ENCODE assay signal across 17 mouse cellular contexts in genomic region chr12:3761591-3762295, GRCm38 (mm10). TPM values are rescaled to one million over a fixed set of nuclear protein-coding genes. Genes with fewer than 3 reads are reported as not detected.
DNase-seq lines count a peak whose midpoint lies in the region; ATAC-seq and TF ChIP-seq lines count a peak whose summit lies in the region.
"Had no signal": no experiment of that assay in that cellular context is flagged by ENCODE, and none has a peak within 500 bp of the region (broad histone marks: within the 10 kb centered on the region; RNA-seq: fewer than 3 reads in every experiment).

No protein-coding gene starts in this region.

- H3K27ac ChIP-seq in gastrocnemius, adult 2 months: peak overlapping the region; percentile 12
- H3K27ac ChIP-seq in neural tube, embryonic 13.5 days (replicated peaks): peak overlapping the region; percentile 63
- H3K27ac ChIP-seq in neural tube, embryonic 15.5 days (replicated peaks): peak overlapping the region; percentile 73
- H3K27ac ChIP-seq: heart, adult 2 months; kidney, embryonic 15.5 days; limb, embryonic 13.5 days; neural tube, embryonic 12.5 days had no signal

- DNase-seq in gastrocnemius, adult 2 months: no peak
- DNase-seq in gastrocnemius, postnatal 25 days: no peak
- DNase-seq in neural tube, embryonic 10.5 days (ENCODE audit: extremely low spot score, low spot score): no peak
- DNase-seq in cerebellum, postnatal 10 days: peak; percentile 97
- DNase-seq in ovary, postnatal 36 days (ENCODE audit: low spot score): no peak
- DNase-seq in thymus, postnatal 10 days (ENCODE audit: low spot score in 2 of 2): no peak
- DNase-seq: heart, adult 2 months; heart, postnatal 36 days; lung, embryonic 14.5 days; right cerebral cortex, postnatal 25 days had no signal

- 71% methylated on average over 6 of the region's 6 CpGs for WGBS in neural tube, embryonic 13.5 days
- 65% methylated on average over 6 of the region's 6 CpGs for WGBS in neural tube, embryonic 15.5 days

- H3K27me3 ChIP-seq in neural tube, embryonic 13.5 days: no peaks in the 10 kb centered on the region
- no peaks in the 10 kb centered on the region for H3K27me3 ChIP-seq in neural tube, embryonic 15.5 days (replicated peaks)
- H3K27me3 ChIP-seq: kidney, embryonic 15.5 days; limb, embryonic 13.5 days; megakaryocyte, embryonic 14.5 days; neural tube, embryonic 12.5 days had no signal

- no peaks in the 10 kb centered on the region; the same call in 1 of the 2 replicates for H3K36me3 ChIP-seq in neural tube, embryonic 13.5 days
- H3K36me3 ChIP-seq in neural tube, embryonic 15.5 days: no peaks in the 10 kb centered on the region
- H3K36me3 ChIP-seq: neural tube, embryonic 12.5 days had no signal

- H3K9ac ChIP-seq in neural tube, embryonic 13.5 days: no peak overlapping the region
- H3K9ac ChIP-seq in neural tube, embryonic 15.5 days (replicated peaks): no peak overlapping the region
- H3K9ac ChIP-seq: kidney, embryonic 15.5 days; limb, embryonic 13.5 days; lung, embryonic 14.5 days; neural tube, embryonic 12.5 days had no signal

- no peaks in the 10 kb centered on the region for H3K9me3 ChIP-seq in neural tube, embryonic 13.5 days
- no peaks in the 10 kb centered on the region for H3K9me3 ChIP-seq in neural tube, embryonic 15.5 days (replicated peaks)
- H3K9me3 ChIP-seq: kidney, embryonic 15.5 days; limb, embryonic 13.5 days; megakaryocyte, embryonic 14.5 days; neural tube, embryonic 12.5 days had no signal

- H3K4me1 ChIP-seq in neural tube, embryonic 13.5 days (replicated peaks): peaks cover 10% of the 10 kb centered on the region
- H3K4me1 ChIP-seq in neural tube, embryonic 15.5 days: peaks cover 14% of the 10 kb centered on the region
- H3K4me1 ChIP-seq: limb, embryonic 13.5 days; neural tube, embryonic 12.5 days had no signal

- H3K4me2 ChIP-seq in neural tube, embryonic 13.5 days: no peak overlapping the region
- no peak overlapping the region for H3K4me2 ChIP-seq in neural tube, embryonic 15.5 days
- H3K4me2 ChIP-seq: kidney, embryonic 15.5 days; limb, embryonic 13.5 days; lung, embryonic 14.5 days; neural tube, embryonic 12.5 days had no signal

- no peak for TF ChIP-seq CTCF in gastrocnemius, adult 2 months (IDR thresholded peaks at IDR 0.05)

- intact Hi-C loops in gastrocnemius, adult 2 months (cut with DNase I): no loop called here

- ATAC-seq in neural tube, embryonic 13.5 days (ENCODE audit: low read depth): peak; percentile 65; the same call in 1 of the 2 replicates
- peak; percentile 55; the same call in 1 of the 2 replicates for ATAC-seq in neural tube, embryonic 15.5 days (ENCODE audit: low FRiP score)
- ATAC-seq: activated CD4-positive, CD25-positive, alpha-beta regulatory T cell, adult 4 months had no signal

- no peak overlapping the region for H3K4me3 ChIP-seq in gastrocnemius, adult 2 months
- H3K4me3 ChIP-seq in neural tube, embryonic 13.5 days: no peak overlapping the region
- H3K4me3 ChIP-seq in neural tube, embryonic 15.5 days (replicated peaks): no peak overlapping the region
- H3K4me3 ChIP-seq: heart, adult 2 months; kidney, embryonic 15.5 days; limb, embryonic 13.5 days; megakaryocyte, embryonic 14.5 days; neural tube, embryonic 12.5 days had no signal

RNA-seq across cellular contexts. Expression of gene Dnmt3a, which starts 44.1 kb away (rescaled TPM):
- 10 to 100 TPM; 57.5 to 97.5 TPM for total RNA-seq in gastrocnemius, adult 2 months (2021)
- 100 to 1,000 TPM; 107 to 110 TPM for total RNA-seq in gastrocnemius, postnatal 25 days (2021)
- polyA plus RNA-seq in neural tube, embryonic 13.5 days (2015; fragmentation: Nextera tagmentation; extraction: Ambion mirVana): 95.7 and 118 TPM in 2 replicates
- polyA plus RNA-seq in neural tube, embryonic 15.5 days (2015; fragmentation: Nextera tagmentation; extraction: Ambion mirVana): 116 and 134 TPM in 2 replicates

Comparison
In these comparisons a context has a peak if more than half of its experiments do, and no peak if none do; other contexts are left out.
1. DNase-seq: peak in cerebellum, postnatal 10 days (2 of 2); none in gastrocnemius, adult 2 months (single experiment), gastrocnemius, postnatal 25 days (single experiment), neural tube, embryonic 10.5 days (single experiment), ovary, postnatal 36 days (single experiment) and thymus, postnatal 10 days (0 of 2).
2. H3K27ac ChIP-seq: peak in every context shown above with its lines; median percentile 73 in neural tube, embryonic 15.5 days; 63 in neural tube, embryonic 13.5 days; 12 in gastrocnemius, adult 2 months.